Mouse (Mus musculus): Measurements from ENCODE around the gene Tbcel.

Gene Tbcel

GRCm38 (mm10) chr9:42388490-42388889, 119.1 kb downstream of the Tbcel start:
- in situ Hi-C loops (cut with MboI, MseI) = no loop called here

GRCm38 (mm10) chr9:42387038-42387437, 120.6 kb downstream of the Tbcel start:
- in situ Hi-C loops (cut with MboI, MseI) = no loop called here

GRCm38 (mm10) chr9:42385656-42386055, 122.0 kb downstream of the Tbcel start:
- in situ Hi-C loops (cut with MboI, MseI) = no loop called here

- in situ Hi-C loops (cut with MboI, MseI) = no loop called here
Measured at GRCm38 (mm10) chr9:42382628-42383347, 124.8 kb downstream of the Tbcel start.

GRCm38 (mm10) chr9:42382063-42382462, 125.5 kb downstream of the Tbcel start:
- in situ Hi-C loops (cut with MboI, MseI) = no loop called here

GRCm38 (mm10) chr9:42378071-42378470, 129.5 kb downstream of the Tbcel start:
- in situ Hi-C loops (cut with MboI, MseI) = no loop called here

- in situ Hi-C loops (cut with MboI, MseI) = no loop called here
Measured at GRCm38 (mm10) chr9:42377656-42378055, 130.0 kb downstream of the Tbcel start.

GRCm38 (mm10) chr9:42371670-42372368, 135.8 kb downstream of the Tbcel start:
- in situ Hi-C loops (cut with MboI, MseI) = no loop called here
